Mouse (Mus musculus): ENCODE measurements around the gene Ankrd52. TPM values are rescaled to one million over a fixed set of nuclear protein-coding genes. Genes with fewer than 3 reads are reported as not detected.

Gene Ankrd52
- polyA plus RNA-seq, 1 experiment from 2014 or later: 9.0 TPM

DNA sequence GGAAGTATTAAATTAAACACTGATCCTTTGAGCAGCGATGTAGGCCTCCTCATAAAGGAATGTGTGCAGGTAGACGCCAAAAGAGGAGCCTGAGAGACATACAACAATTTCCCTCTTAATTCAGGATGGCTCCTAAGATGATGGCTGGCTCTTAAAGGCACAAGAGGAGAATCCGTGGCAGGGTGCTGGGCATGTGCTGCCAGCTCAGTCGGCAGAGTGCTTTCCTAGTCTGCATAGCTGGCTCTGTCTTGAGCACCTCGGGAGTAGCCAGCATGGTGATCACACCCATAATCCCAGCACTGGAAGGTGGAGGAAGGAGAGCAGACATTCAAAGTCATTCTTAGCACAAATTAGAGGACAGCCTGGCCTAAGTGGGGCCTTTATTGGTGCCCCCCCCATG lies 59.0 kb downstream of the Ankrd52 start:
- no peak overlapping the region for H3K4me3 ChIP-seq
- peaks cover 95% of the 10 kb centered on the region for H3K36me3 ChIP-seq
- H3K9me3 ChIP-seq (replicated peaks): no peaks in the 10 kb centered on the region
- H3K27me3 ChIP-seq (ENCODE audit: low read depth, poor library complexity, severe bottlenecking): no peaks in the 10 kb centered on the region
- H3K27ac ChIP-seq (replicated peaks): no peak overlapping the region
- H3K4me1 ChIP-seq: no peaks in the 10 kb centered on the region
- DNase-seq (ENCODE audit: low spot score): no peak
- WGBS: 88% methylated on average over 5 of the region's 5 CpGs

DNA sequence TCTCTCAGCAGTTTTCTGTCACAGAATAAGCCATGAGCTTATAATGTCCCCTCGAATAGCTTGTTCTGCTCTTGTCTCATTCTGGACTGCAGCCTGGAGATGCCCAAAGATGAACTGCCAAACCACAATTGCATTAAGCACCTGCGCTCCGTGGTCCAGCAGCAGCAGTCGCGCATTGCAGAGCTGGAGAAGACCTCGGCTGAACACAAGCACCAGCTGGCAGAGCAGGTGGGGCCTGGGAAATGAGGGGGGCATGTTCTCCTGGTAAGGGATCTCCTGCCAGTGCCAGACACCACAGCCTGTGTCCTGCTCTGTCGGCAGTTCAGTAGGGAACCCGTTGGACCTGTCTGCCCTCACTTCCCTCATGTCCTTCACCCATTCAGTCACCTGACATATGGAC lies 59.5 kb downstream of the Ankrd52 start:
- Histone ChIP-seq H3K27ac (replicated peaks) (no peak overlapping the region), H3K27me3 (ENCODE audit: low read depth, poor library complexity, severe bottlenecking) (no peaks in the 10 kb centered on the region), H3K9me3 (replicated peaks) (no peaks in the 10 kb centered on the region), H3K36me3 (peaks cover 95% of the 10 kb centered on the region), H3K4me3 (no peak overlapping the region), H3K4me1 (no peaks in the 10 kb centered on the region)
- DNase-seq (ENCODE audit: low spot score): no peak
- WGBS: 98% methylated on average over 8 of the region's 8 CpGs

DNA sequence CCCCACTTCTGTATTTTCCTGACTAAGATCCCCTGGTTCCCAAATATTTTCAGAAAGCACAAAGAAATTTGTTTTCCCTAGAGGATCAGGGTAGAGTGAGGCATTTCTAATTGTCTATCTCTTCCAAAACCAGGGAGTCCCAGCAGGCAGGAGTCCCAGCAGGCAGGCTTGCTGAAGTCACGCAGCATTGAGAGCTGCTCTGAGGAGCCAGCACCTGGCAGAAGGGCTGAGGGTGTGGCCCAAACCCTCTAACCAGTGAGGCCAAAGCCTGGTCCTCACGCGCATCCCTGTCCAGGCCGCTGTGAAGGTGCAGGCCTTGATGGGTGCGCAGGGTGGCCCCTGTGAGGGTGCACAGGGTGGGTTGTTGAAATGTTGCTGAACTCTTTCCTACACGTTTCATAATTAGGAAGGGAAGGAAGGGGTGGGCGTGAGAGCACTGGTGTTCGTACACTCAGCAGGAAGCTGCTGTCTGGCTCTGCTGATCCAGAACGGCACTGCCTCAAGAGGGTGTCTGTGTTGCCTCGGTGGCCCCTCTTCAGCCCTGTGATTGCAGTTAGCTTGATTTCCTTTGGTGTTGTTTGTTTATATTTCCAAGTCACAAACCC lies 61.9 kb downstream of the Ankrd52 start:
- no peak for DNase-seq (ENCODE audit: low spot score)
- Histone ChIP-seq H3K27ac (replicated peaks) (no peak overlapping the region), H3K9me3 (replicated peaks) (no peaks in the 10 kb centered on the region), H3K4me1 (no peaks in the 10 kb centered on the region), H3K4me3 (no peak overlapping the region), H3K27me3 (ENCODE audit: low read depth, poor library complexity, severe bottlenecking) (no peaks in the 10 kb centered on the region), H3K36me3 (peaks cover 85% of the 10 kb centered on the region)
- WGBS: 81% methylated on average over 10 of the region's 10 CpGs

DNA sequence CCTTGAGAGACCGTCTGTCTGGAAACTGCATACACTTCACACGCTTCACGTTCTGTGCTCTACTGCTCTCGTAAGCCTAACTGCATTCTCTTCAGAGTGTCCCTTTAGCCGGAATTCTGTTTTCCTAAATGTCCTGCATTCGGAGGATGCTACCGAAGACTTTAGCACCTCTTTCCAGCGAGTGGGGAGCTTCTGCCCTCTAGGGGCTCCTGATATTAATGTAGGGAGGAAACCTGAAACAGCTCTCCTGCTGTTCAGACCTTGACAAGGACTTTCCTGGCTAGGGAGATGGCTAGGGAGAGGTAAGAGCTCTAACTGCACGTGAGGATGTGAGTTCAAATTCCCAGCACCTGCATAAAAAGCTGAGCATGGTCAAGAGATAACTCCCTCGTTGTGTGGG lies 63.5 kb downstream of the Ankrd52 start:
- H3K27ac ChIP-seq (replicated peaks): no peak overlapping the region
- H3K4me1 ChIP-seq: no peaks in the 10 kb centered on the region
- H3K4me3 ChIP-seq: no peak overlapping the region
- no peaks in the 10 kb centered on the region for H3K27me3 ChIP-seq (ENCODE audit: low read depth, poor library complexity, severe bottlenecking)
- 70% methylated on average over 10 of the region's 10 CpGs for WGBS
- no peak for DNase-seq (ENCODE audit: low spot score)
- H3K36me3 ChIP-seq: peaks cover 70% of the 10 kb centered on the region
- H3K9me3 ChIP-seq (replicated peaks): no peaks in the 10 kb centered on the region

DNA sequence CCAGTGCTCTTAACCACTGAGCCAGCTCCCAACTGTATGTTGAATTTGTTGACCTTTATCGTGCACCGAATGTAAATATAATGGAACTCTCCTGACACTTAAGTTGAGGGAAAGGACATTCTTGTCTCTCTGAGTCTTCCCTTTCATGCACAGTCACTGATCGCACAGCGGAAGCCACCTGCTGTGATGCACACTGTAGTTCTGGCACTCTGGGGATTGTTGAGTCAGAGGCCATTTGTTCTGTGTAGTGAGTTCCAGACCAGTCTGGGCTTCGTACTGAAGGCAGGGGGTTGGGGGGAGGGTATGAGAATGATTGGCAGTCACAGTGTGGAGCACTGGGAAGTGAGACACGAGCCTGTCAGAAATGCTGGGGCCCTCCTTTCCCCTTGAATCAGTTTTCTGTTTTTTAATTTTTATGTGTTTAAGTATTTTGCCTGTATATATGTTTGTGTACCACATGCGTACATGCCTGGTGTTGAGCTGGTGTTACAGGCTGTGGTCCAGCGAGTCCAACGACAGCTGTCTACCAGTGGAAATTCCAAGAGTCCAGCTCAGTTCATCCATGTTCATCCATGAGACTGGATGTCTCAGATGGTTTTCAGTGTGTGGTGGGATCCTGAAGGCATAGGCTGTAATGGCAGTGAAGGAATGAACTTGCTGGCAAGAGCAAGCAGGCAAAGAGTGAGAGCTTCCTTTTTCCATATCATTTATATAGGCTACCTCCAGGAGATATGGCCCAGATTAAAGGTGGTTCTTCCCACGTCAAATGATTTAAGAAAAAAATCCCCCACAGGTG lies 64.6 kb downstream of the Ankrd52 start:
- H3K4me1 ChIP-seq: no peaks in the 10 kb centered on the region
- H3K9me3 ChIP-seq (replicated peaks): no peaks in the 10 kb centered on the region
- peaks cover 58% of the 10 kb centered on the region for H3K36me3 ChIP-seq
- H3K27me3 ChIP-seq (ENCODE audit: low read depth, poor library complexity, severe bottlenecking): no peaks in the 10 kb centered on the region
- WGBS: 92% methylated on average over 10 of the region's 10 CpGs
- no peak overlapping the region for H3K4me3 ChIP-seq
- H3K27ac ChIP-seq (replicated peaks): no peak overlapping the region
- no peak for DNase-seq (ENCODE audit: low spot score)

DNA sequence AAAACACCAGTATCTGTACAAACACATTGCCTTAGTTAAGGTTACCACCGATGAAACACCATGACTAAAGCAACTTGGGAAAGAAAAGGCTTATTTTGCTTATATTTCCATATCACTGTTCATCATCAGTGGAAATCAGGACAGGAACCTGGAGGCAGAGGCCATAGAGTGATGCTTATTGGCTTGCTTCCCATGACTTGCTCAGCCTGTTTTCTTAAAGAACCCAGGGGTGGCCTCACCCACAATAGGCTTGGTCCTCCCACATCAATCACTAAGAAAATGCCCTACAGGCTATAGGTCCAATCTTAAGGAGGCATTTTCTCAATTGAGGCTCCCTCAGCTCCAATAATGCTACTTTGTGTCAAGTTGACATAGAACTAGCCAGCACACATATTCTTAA lies 65.8 kb downstream of the Ankrd52 start:
- Histone ChIP-seq H3K9me3 (replicated peaks) (no peaks in the 10 kb centered on the region), H3K27ac (replicated peaks) (no peak overlapping the region), H3K27me3 (ENCODE audit: low read depth, poor library complexity, severe bottlenecking) (no peaks in the 10 kb centered on the region), H3K4me3 (no peak overlapping the region), H3K36me3 (peaks cover 47% of the 10 kb centered on the region), H3K4me1 (no peaks in the 10 kb centered on the region)
- WGBS: 94% methylated on average over 1 of the region's 1 CpGs
- DNase-seq (ENCODE audit: low spot score): no peak

DNA sequence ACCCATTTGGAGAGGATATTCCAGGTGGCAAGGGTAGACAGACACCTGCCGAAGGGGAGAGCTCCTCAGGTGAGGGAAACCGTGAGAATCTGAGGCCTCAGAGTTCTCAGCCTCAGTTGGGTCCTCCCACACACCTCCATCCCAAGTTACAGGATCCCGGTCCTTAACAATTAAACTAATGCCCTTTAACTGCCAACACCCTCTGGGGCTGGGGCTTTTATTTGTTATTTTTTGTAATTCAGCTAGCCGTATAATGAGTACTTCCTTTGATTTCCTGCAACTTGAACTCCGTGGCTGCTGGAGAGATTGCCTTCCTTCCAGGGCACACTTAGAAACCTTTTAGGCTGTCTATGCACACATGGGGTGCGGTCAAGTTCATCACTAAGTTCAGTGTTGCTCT lies 67.4 kb downstream of the Ankrd52 start:
- H3K36me3 ChIP-seq: peaks cover 30% of the 10 kb centered on the region
- no peaks in the 10 kb centered on the region for H3K27me3 ChIP-seq (ENCODE audit: low read depth, poor library complexity, severe bottlenecking)
- 80% methylated on average over 6 of the region's 6 CpGs for WGBS
- no peaks in the 10 kb centered on the region for H3K4me1 ChIP-seq
- DNase-seq (ENCODE audit: low spot score): no peak
- no peaks in the 10 kb centered on the region for H3K9me3 ChIP-seq (replicated peaks)
- no peak overlapping the region for H3K4me3 ChIP-seq
- no peak overlapping the region for H3K27ac ChIP-seq (replicated peaks)

DNA sequence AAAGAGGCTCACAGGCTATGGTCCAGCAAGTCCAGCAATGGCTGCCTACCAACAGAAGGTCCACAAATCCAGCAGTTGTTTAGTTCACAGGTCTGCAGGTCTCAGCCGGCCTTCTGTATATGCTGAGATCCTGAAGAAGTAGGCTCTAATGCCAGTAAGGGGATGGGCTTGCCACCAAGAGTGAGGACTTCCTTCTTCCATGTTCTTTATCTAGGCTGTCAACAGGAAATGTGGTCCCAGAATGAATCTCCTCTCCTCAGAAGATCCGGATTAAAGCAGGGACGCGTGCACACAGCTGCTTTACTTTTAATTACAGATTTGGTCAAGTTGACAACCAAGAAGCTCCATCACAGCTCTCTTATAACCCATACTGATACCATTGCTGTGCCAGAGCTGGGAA lies 68.5 kb downstream of the Ankrd52 start:
- H3K27me3 ChIP-seq (ENCODE audit: low read depth, poor library complexity, severe bottlenecking): no peaks in the 10 kb centered on the region
- H3K4me1 ChIP-seq: no peaks in the 10 kb centered on the region
- H3K36me3 ChIP-seq: peaks cover 20% of the 10 kb centered on the region
- no peak overlapping the region for H3K27ac ChIP-seq (replicated peaks)
- no peak overlapping the region for H3K4me3 ChIP-seq
- H3K9me3 ChIP-seq (replicated peaks): no peaks in the 10 kb centered on the region
- DNase-seq (ENCODE audit: low spot score): no peak
- WGBS: 80% methylated on average over 4 of the region's 4 CpGs

DNA sequence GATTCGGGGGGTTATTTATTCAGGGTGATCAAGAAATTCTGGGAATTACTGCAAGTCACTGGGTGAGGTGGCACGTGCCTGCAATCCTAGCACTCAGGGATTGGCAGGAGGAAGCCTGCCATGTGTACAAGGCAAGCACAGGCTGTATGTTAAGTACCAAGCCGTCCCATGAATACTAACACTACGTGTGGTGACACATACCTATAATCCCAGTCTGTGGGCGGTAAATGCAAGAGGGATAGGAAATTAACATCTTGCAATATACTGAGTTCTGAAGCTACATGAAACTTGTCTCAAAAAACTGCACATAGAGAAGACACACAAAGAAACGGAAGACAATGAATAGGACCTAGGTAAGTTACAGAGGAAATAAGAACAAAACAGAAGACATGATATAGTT lies 74.1 kb downstream of the Ankrd52 start:
- no peaks in the 10 kb centered on the region for H3K4me1 ChIP-seq
- no peak overlapping the region for H3K27ac ChIP-seq (replicated peaks)
- 86% methylated on average over 6 of the region's 6 CpGs for WGBS
- no peaks in the 10 kb centered on the region for H3K27me3 ChIP-seq (ENCODE audit: low read depth, poor library complexity, severe bottlenecking)
- no peak for DNase-seq (ENCODE audit: low spot score)
- no peak overlapping the region for H3K4me3 ChIP-seq
- no peaks in the 10 kb centered on the region for H3K36me3 ChIP-seq
- H3K9me3 ChIP-seq (replicated peaks): no peaks in the 10 kb centered on the region

DNA sequence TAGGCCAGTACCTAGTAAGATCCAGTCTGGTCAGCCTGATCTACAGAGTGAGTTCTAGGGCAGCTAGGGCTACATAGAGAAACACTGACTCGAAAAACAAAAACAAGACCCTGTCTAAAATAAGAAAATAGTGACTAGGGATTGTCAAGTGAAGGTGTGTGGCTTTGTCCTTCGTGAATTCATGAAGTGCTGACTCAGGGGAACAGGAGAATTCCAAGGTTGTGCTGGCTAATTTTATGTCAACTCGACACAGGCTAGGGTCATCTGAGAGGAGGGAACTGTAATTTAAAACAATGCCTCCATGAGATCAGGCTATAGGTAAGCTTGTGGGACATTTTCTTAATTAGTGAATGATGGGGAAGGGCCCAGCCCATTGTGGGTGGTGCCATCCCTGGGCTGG lies 77.6 kb downstream of the Ankrd52 start:
- Histone ChIP-seq H3K4me3 (peak overlapping the region; percentile 26; the same call in 1 of the 2 replicates), H3K36me3 (no peaks in the 10 kb centered on the region), H3K9me3 (replicated peaks) (no peaks in the 10 kb centered on the region), H3K27ac (replicated peaks) (0 out of 2 replicates have a peak overlapping the region, but pooled peaks have one; percentile 69), H3K27me3 (ENCODE audit: low read depth, poor library complexity, severe bottlenecking) (peaks cover 10% of the 10 kb centered on the region), H3K4me1 (no peaks in the 10 kb centered on the region)
- WGBS: 77% methylated on average over 3 of the region's 3 CpGs
- no peak for DNase-seq (ENCODE audit: low spot score)

DNA sequence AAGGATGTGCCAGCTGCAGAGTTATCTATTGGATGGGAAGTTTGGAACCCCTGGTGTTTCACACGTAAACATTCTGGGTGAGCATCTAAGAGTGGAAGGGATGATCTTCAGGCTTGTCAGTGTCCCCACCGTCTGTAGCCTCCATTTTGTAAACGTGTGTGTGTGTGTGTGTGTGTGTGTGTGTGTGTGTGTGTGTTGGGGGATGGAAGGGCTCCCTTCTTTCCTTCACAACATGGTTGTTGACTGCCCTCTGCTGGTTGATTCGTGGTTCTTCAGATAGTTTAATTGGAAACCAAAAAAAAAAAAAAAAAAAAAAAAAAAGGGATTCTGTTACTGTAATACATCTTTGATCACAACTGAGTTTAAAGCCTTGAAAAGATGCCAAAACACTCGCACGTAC lies 78.4 kb downstream of the Ankrd52 start:
- no peaks in the 10 kb centered on the region for H3K36me3 ChIP-seq
- H3K27ac ChIP-seq (replicated peaks): peak overlapping the region; percentile 69
- H3K4me1 ChIP-seq: peaks cover 4% of the 10 kb centered on the region
- 2% methylated on average over 6 of the region's 6 CpGs for WGBS
- peak; percentile 74 for DNase-seq (ENCODE audit: low spot score)
- no peaks in the 10 kb centered on the region for H3K9me3 ChIP-seq (replicated peaks)
- peak overlapping the region; percentile 26; the same call in 1 of the 2 replicates for H3K4me3 ChIP-seq
- H3K27me3 ChIP-seq (ENCODE audit: low read depth, poor library complexity, severe bottlenecking): peaks cover 10% of the 10 kb centered on the region

DNA sequence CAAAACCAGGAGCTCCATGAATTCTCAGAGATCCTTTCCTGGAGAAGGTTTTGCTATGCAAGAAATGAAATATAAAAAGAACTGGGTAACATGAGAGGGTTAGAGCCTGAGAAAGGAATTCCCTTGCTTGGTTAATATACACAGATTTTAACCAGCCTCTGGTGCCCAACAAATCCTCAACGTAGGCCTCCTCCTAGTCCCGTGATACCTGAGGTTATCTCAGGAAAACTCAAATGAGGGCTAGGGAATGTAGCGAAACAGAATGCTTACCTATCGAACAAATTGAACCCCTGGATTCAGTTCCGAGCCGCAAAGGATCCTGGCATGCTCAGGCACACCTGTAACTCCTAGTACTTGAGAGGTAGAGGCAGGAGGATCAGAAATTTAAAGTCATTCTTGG lies 80.8 kb downstream of the Ankrd52 start:
- 88% methylated on average over 6 of the region's 6 CpGs for WGBS
- Histone ChIP-seq H3K27ac (replicated peaks) (no peak overlapping the region), H3K27me3 (ENCODE audit: low read depth, poor library complexity, severe bottlenecking) (peaks cover 15% of the 10 kb centered on the region), H3K9me3 (replicated peaks) (no peaks in the 10 kb centered on the region), H3K4me3 (peak overlapping the region; percentile 94; the same call in 1 of the 2 replicates), H3K36me3 (peaks cover 19% of the 10 kb centered on the region), H3K4me1 (peaks cover 13% of the 10 kb centered on the region)
- no peak for DNase-seq (ENCODE audit: low spot score)

Data from midbrain, embryonic 10.5 days (tissue).